Mouse (Mus musculus) layer of hippocampus, postnatal 14 days (tissue): Measurements from ENCODE around the gene Zmym6. TPM values are rescaled to one million over a fixed set of nuclear protein-coding genes. Genes with fewer than 3 reads are reported as not detected.
A peak's percentile ranks its signal among the peaks of the same experiment; 100 is the strongest.
"Not testable (repeated sequence)": the region's sequence is repeated elsewhere in the genome, so short reads cannot be mapped to it uniquely, and the experiment has no call there.

Source experiments
- DNase-seq, 2 experiments: peaks; one replicate each; pipeline ENCODE4 v3.0.0; 2021 to 2022; ENCODE audit warnings: low spot score in 2 of 2, mixed read lengths in 1 of 2
- long read RNA-seq, 2 experiments: library from polyadenylated mRNA; stranded (forward); transcript quantifications; one replicate each; pipeline ENCODE4 v2.0.0; 2021
- total RNA-seq, 2 experiments: library from RNA; stranded (reverse); gene quantifications; 2 replicates each; pipeline ENCODE4 v1.2.3; 2021

Zmym6 gene
- total RNA-seq = 10 to 100 TPM; 31.0 to 31.6 TPM
- long read RNA-seq, experiment 1, full-length matches to known transcripts = 1 of 15 reads
- long read RNA-seq, experiment 1, partial matches to known transcripts = 9 of 15 reads
- long read RNA-seq, experiment 1, other reads (novel, unspliced or antisense) = 5 of 15 reads
- long read RNA-seq, experiment 2, full-length matches to known transcripts = 1 of 15 reads
- long read RNA-seq, experiment 2, partial matches to known transcripts = 7 of 15 reads
- long read RNA-seq, experiment 2, other reads (novel, unspliced or antisense) = 7 of 15 reads

- peak; percentile 96 to 99 for DNase-seq
Measured at GRCm38 (mm10) chr4:127076875-127077548, at the start of gene Zmym6. Gene Zmym6 (plus strand): TSS chr4:127077383.

- no peak for DNase-seq
Measured at GRCm38 (mm10) chr4:127037158-127037557, 40.0 kb upstream of the Zmym6 start.

GRCm38 (mm10) chr4:127037908-127038827 is 39.0 kb upstream of the Zmym6 start:
- no peak for DNase-seq

GRCm38 (mm10) chr4:127038828-127039349 is 38.3 kb upstream of the Zmym6 start:
- no peak for DNase-seq

- no peak for DNase-seq
Measured at GRCm38 (mm10) chr4:127039871-127040483, 37.2 kb upstream of the Zmym6 start.

- DNase-seq = no peak
Measured at GRCm38 (mm10) chr4:127043540-127043939, 33.6 kb upstream of the Zmym6 start.

GRCm38 (mm10) chr4:127051121-127051520 is 26.1 kb upstream of the Zmym6 start:
- DNase-seq = no peak

- DNase-seq = no peak
Measured at GRCm38 (mm10) chr4:127053071-127053470, 24.1 kb upstream of the Zmym6 start.

- DNase-seq = no peak
Measured at GRCm38 (mm10) chr4:127054522-127055198, 22.5 kb upstream of the Zmym6 start.

GRCm38 (mm10) chr4:127060585-127061290 is 16.4 kb upstream of the Zmym6 start, which contains the start of gene Zmym1:
Gene Zmym1 (minus strand): TSS chr4:127061152.
- DNase-seq = peak; percentile 79 to 84

- DNase-seq = no peak
Measured at GRCm38 (mm10) chr4:127064051-127064450, 13.1 kb upstream of the Zmym6 start.

- DNase-seq = no peak
Measured at GRCm38 (mm10) chr4:127074915-127075314, 2.3 kb upstream of the Zmym6 start.

GRCm38 (mm10) chr4:127080806-127081205 is 3.6 kb downstream of the Zmym6 start:
- no peak for DNase-seq

- no peak for DNase-seq
Measured at GRCm38 (mm10) chr4:127083131-127083530, 5.9 kb downstream of the Zmym6 start.

GRCm38 (mm10) chr4:127085761-127086160 is 8.6 kb downstream of the Zmym6 start:
- no peak for DNase-seq

- DNase-seq = no peak
Measured at GRCm38 (mm10) chr4:127091188-127091587, 14.0 kb downstream of the Zmym6 start.

GRCm38 (mm10) chr4:127095090-127095489 is 17.9 kb downstream of the Zmym6 start:
- DNase-seq = no peak

GRCm38 (mm10) chr4:127099552-127099951 is 22.4 kb downstream of the Zmym6 start:
- not testable (repeated sequence) for DNase-seq

GRCm38 (mm10) chr4:127107566-127107965 is 30.4 kb downstream of the Zmym6 start:
- DNase-seq = no peak

GRCm38 (mm10) chr4:127110570-127110969 is 33.4 kb downstream of the Zmym6 start:
- no peak for DNase-seq
